Mouse (Mus musculus): ENCODE measurements around the gene Snx18.

DNA sequence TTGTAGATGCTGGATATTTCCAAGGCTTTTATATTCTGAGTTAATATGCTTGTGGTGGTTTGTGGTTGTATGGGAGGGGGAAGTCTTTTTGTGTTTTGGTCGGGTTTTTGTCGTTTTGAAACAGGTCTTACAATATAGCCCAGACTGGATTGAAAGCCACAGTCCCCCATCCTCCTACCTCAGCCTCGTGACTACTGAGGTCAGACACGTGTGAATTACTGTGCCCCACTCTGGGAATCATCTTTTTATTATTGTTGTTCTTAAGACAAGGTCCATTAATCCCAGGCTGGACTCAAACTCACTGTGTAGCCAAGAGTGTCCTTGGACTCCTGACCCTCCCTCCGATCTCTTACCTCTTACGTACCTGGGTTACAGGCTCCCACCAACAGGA lies 38.0 kb downstream of the Snx18 start:
- TF ChIP-seq POLR2AphosphoS2 (IDR thresholded peaks at IDR 0.05; ENCODE audit: insufficient read length, low read depth) (no peak), MYOD1 (IDR thresholded peaks at IDR 0.05; ENCODE audit: control insufficient read depth in 1 of 3, insufficient read length in 2 of 3, low read depth in 2 of 3) (no peak), POLR2A (IDR thresholded peaks at IDR 0.05; ENCODE audit: insufficient read length, low read depth) (no peak), TCF12 (IDR thresholded peaks at IDR 0.05; ENCODE audit: insufficient read depth, poor library complexity, severe bottlenecking) (no peak), MYOG (IDR thresholded peaks at IDR 0.05; ENCODE audit: control insufficient read depth in 1 of 3, insufficient read depth in 1 of 3, insufficient read length in 2 of 3, low read depth in 2 of 3) (no peak)
